Mouse (Mus musculus): ENCODE measurements around the gene Mrpl53. TPM values are rescaled to one million over a fixed set of nuclear protein-coding genes. Genes with fewer than 3 reads are reported as not detected.

Mrpl53 gene
- total RNA-seq (2018; cell fraction: chromatin; rRNA removed), result 10 to 100 TPM in 18 of 26 experiments, 1 to 10 TPM in 8; 3.6 to 34.6 (median 13.3) TPM
- 10 to 100 TPM; 21.9 to 56.4 (median 37.4) TPM for total RNA-seq (2018; cell fraction: cytosol; rRNA removed)
- total RNA-seq (2018; cell fraction: nucleus; rRNA removed), result 10 to 100 TPM; 10.7 to 43.9 (median 24.6) TPM
- 18.3 to 47.9 TPM (median 27.0 TPM) in 3 replicates for polyA plus RNA-seq (2018)

GRCm38 (mm10) chr6:83108762-83109668 lies at the start of gene Mrpl53:
Mrpl53 (plus strand) TSS chr6:83109040.
- H3K27ac ChIP-seq, result peak within 1 kb of the TSS; percentile 65
- peaks cover 16% of the 10 kb centered on the region; the same call in 1 of the 2 replicates for H3K36me3 ChIP-seq (ENCODE audit: inconsistent target)
- WGBS (ENCODE audit: missing documents), result under 1% methylated on average over 61 of the region's 76 CpGs
- H3K4me3 ChIP-seq (ENCODE audit: inconsistent target), result peak within 1 kb of the TSS; percentile 87
- peaks cover 25% of the 10 kb centered on the region; the same call in 1 of the 2 replicates for H3K79me2 ChIP-seq (ENCODE audit: inconsistent target)

- H3K4me3 ChIP-seq (ENCODE audit: inconsistent target), result no peak overlapping the region
- 57% methylated on average over 8 of the region's 8 CpGs for WGBS (ENCODE audit: missing documents)
- H3K27ac ChIP-seq, result no peak overlapping the region
- no peaks in the 10 kb centered on the region for H3K36me3 ChIP-seq (ENCODE audit: inconsistent target)
- no peaks in the 10 kb centered on the region for H3K79me2 ChIP-seq (ENCODE audit: inconsistent target)
Measured at GRCm38 (mm10) chr6:83065995-83066394, 42.8 kb upstream of the Mrpl53 start.

- Histone ChIP-seq H3K4me3 (ENCODE audit: inconsistent target) (no peak overlapping the region), H3K79me2 (ENCODE audit: inconsistent target) (no peaks in the 10 kb centered on the region), H3K36me3 (ENCODE audit: inconsistent target) (no peaks in the 10 kb centered on the region), H3K27ac (no peak overlapping the region)
- WGBS (ENCODE audit: missing documents), result 51% methylated on average over 6 of the region's 6 CpGs
Measured at GRCm38 (mm10) chr6:83066441-83066840, 42.4 kb upstream of the Mrpl53 start.

DNA sequence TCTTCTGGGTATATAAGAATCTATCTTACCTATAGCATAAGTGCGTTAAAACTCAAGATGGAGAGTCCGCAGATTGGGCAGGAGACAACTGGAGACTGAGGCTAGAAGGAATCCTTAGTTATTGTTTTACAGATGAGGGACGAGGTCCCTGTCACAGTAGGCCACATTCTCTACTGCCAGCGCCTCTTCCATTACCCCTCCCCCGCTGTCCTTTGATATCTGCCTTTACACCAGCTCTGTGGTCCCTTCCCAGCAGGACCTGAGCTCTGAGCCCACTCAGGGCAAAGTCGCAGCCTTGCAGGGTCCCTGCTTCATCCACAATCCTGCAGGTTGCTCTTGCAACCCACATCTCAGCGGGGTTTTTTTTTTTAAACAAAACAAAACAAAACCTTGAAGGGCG lies 40.6 kb upstream of the Mrpl53 start:
- 69% methylated on average over 8 of the region's 8 CpGs for WGBS (ENCODE audit: missing documents)

DNA sequence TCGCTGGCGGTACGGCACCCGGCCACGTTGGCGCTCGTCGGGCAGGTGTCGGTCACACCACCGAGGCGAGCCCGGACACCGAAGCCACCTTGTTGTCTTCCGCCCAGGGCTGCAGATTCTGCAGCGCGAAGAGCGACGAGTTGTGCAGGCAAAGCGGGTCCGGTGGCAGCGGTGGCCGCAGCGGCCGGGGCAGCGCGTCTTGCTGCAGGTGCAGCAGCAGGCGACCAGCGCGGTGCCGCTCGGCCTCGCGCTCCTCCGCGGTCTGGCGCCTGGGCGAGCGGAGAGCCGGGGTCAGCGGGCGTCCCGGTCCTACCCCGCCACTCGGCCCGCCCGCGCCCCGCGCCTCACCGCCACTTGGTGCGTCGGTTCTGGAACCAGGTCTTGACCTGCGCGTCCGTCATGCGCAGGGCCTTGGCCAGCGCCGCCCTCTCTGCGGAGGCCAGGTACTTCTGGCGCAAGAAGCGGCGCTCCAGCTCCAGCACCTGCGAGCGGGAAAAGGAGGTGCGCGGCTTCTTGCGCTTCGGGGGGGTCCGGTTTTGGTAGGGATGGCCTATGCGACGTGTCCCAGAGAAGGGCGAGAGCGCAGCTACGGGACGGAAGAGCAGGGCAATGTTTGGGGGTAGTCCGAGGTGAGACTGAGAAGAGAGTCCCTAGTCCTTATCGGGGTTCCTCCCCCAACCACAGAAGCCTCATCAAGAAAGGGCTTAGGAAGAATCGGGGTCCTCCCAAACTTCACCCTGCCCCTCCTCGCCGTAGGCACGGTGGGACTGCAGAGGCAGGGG lies 39.9 kb upstream of the Mrpl53 start:
- Histone ChIP-seq H3K36me3 (ENCODE audit: inconsistent target) (no peaks in the 10 kb centered on the region), H3K79me2 (ENCODE audit: inconsistent target) (no peaks in the 10 kb centered on the region), H3K27ac (no peak overlapping the region), H3K4me3 (ENCODE audit: inconsistent target) (no peak overlapping the region)
- 5% methylated on average over 73 of the region's 81 CpGs for WGBS (ENCODE audit: missing documents)

More for the DNA sequence above, 40.6 kb upstream of the Mrpl53 start:
- no peaks in the 10 kb centered on the region for H3K79me2 ChIP-seq (ENCODE audit: inconsistent target)
- no peaks in the 10 kb centered on the region for H3K36me3 ChIP-seq (ENCODE audit: inconsistent target)
- H3K27ac ChIP-seq, result no peak overlapping the region
- no peak overlapping the region for H3K4me3 ChIP-seq (ENCODE audit: inconsistent target)

GRCm38 (mm10) chr6:83069488-83070246 lies 39.2 kb upstream of the Mrpl53 start:
- no peaks in the 10 kb centered on the region for H3K79me2 ChIP-seq (ENCODE audit: inconsistent target)
- no peaks in the 10 kb centered on the region for H3K36me3 ChIP-seq (ENCODE audit: inconsistent target)
- 6% methylated on average over 67 of the region's 69 CpGs for WGBS (ENCODE audit: missing documents)
- no peak overlapping the region for H3K4me3 ChIP-seq (ENCODE audit: inconsistent target)
- no peak overlapping the region for H3K27ac ChIP-seq

GRCm38 (mm10) chr6:83070247-83070310 lies 38.8 kb upstream of the Mrpl53 start, which contains the start of gene Tlx2:
Tlx2 (minus strand) TSS chr6:83070293.
- Histone ChIP-seq H3K79me2 (ENCODE audit: inconsistent target) (no peaks in the 10 kb centered on the region), H3K36me3 (ENCODE audit: inconsistent target) (no peaks in the 10 kb centered on the region), H3K27ac (no peak within 1 kb of the TSS), H3K4me3 (ENCODE audit: inconsistent target) (no peak within 1 kb of the TSS)
- 4% methylated on average over 10 of the region's 10 CpGs for WGBS (ENCODE audit: missing documents)

GRCm38 (mm10) chr6:83070311-83071219 lies 38.3 kb upstream of the Mrpl53 start:
- H3K79me2 ChIP-seq (ENCODE audit: inconsistent target), result no peaks in the 10 kb centered on the region
- no peaks in the 10 kb centered on the region for H3K36me3 ChIP-seq (ENCODE audit: inconsistent target)
- no peak overlapping the region for H3K27ac ChIP-seq
- no peak overlapping the region for H3K4me3 ChIP-seq (ENCODE audit: inconsistent target)
- WGBS (ENCODE audit: missing documents), result 4% methylated on average over 57 of the region's 58 CpGs

DNA sequence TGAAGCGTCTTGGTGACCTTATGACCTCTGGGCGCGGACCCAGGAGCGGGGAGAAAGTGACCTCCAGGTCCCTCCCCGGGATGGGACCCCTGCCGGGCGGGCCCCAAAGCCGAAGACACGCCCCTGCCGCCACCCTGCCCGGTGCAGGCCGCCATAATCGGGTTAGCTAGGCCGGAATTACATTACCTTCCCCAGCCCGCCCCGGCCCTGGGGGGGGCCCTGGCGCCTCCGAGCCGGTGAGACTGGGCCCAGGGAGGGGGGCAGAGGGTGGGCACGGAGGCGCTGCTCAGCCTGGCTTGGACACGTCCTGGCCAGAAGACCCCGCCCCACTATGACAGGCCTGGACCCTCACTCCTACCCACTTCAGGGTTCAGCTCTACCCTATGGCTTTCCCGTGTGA lies 37.6 kb upstream of the Mrpl53 start:
- Histone ChIP-seq H3K36me3 (ENCODE audit: inconsistent target) (no peaks in the 10 kb centered on the region), H3K4me3 (ENCODE audit: inconsistent target) (no peak overlapping the region), H3K79me2 (ENCODE audit: inconsistent target) (no peaks in the 10 kb centered on the region), H3K27ac (no peak overlapping the region)
- WGBS (ENCODE audit: missing documents), result 9% methylated on average over 21 of the region's 24 CpGs

DNA sequence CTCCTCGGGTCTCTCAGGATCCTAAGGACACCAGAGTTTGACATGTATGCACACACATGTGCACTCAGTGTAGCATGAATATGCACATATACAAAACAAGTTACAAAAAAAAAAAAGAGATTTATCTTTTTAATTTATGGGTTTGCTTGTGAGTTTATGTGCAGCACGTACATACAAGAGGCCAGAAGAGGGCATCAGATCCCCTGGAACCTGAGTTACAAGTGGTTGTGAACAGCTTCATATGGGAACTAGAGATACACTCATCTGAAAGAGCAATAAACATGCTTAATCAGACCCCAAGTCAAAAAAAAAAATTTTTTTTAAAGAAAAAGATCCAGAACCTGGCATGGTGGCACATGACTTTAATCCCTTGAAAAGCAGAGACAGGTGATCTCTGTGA lies 33.9 kb upstream of the Mrpl53 start:
- Histone ChIP-seq H3K4me3 (ENCODE audit: inconsistent target) (no peak overlapping the region), H3K36me3 (ENCODE audit: inconsistent target) (0 out of 2 replicates have a peak, but pooled peaks cover 3% of the 10 kb centered on the region), H3K79me2 (ENCODE audit: inconsistent target) (peaks cover 8% of the 10 kb centered on the region; the same call in 1 of the 2 replicates), H3K27ac (no peak overlapping the region)
- WGBS (ENCODE audit: missing documents), result 26% methylated on average over 2 of the region's 2 CpGs

DNA sequence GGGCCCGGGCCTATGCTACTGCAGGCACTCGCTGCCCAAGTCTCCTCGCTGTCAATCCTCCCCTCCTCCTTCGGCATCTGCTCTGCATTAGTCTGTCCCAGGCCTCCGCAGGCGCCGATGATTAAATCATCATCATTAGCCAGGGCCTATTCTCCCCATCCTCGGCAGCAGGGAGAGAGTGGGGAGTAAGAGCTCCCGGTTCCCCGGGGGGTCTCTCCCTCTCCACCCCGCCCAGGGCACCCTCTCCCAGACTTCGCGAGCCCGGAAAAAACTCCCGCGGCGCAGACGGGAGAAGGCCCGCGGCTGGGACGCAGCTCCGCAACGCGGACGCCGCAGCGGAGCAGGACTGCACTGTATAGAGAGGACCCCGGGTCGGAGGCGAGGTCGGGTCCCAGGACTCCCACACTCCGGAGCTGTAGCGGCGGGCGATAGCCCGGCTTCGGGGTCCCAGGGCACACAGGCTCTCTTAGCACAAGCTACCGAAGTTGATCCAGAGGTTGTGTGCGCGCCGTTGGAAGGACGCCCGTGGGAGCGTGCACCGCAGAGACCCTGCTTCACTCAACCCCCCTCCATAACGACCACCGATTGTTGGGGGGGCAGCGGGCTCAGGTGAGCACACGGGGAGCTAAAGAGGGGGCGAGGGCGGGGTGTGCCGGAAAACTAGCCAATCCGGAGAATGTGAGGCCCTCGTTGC lies 31.1 kb upstream of the Mrpl53 start, which contains the start of gene Pcgf1:
Gene Pcgf1 (plus strand): TSS at position 240 of the 694 bp plus-strand sequence.
- Histone ChIP-seq H3K27ac (peak within 1 kb of the TSS; percentile 68), H3K36me3 (ENCODE audit: inconsistent target) (peaks cover 18% of the 10 kb centered on the region; the same call in 1 of the 2 replicates), H3K4me3 (ENCODE audit: inconsistent target) (peak within 1 kb of the TSS; percentile 58), H3K79me2 (ENCODE audit: inconsistent target) (peaks cover 8% of the 10 kb centered on the region; the same call in 1 of the 2 replicates)
- WGBS (ENCODE audit: missing documents), result 2% methylated on average over 52 of the region's 54 CpGs

DNA sequence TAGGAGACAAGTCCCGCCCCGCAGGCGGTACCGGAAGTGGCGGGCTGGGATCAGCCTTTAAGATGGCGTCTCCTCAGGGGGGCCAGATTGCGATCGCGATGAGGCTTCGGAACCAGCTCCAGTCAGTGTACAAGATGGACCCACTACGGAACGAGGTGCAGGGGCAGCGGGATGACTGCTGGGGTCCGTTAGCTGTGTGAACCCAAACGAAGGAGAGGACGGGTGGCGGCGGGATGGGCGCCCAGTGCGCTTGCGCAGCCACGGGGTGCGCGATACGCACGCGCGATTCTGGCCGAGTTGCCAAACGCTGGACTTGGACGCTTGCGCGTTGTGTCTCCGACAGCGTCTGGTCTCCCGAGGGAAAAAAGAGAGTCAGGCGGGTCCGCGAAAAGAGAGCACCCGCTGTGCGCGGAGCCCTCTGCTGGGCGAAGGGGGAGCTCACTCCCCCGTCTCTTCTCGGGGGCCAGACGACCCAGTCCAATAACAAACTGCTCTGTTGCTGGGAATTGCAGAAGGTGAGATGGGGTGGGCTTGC lies 30.4 kb upstream of the Mrpl53 start:
- Histone ChIP-seq H3K36me3 (ENCODE audit: inconsistent target) (peaks cover 18% of the 10 kb centered on the region; the same call in 1 of the 2 replicates), H3K79me2 (ENCODE audit: inconsistent target) (peaks cover 8% of the 10 kb centered on the region; the same call in 1 of the 2 replicates), H3K4me3 (ENCODE audit: inconsistent target) (peak overlapping the region; percentile 58), H3K27ac (peak overlapping the region; percentile 68)
- under 1% methylated on average over 46 of the region's 46 CpGs for WGBS (ENCODE audit: missing documents)

DNA sequence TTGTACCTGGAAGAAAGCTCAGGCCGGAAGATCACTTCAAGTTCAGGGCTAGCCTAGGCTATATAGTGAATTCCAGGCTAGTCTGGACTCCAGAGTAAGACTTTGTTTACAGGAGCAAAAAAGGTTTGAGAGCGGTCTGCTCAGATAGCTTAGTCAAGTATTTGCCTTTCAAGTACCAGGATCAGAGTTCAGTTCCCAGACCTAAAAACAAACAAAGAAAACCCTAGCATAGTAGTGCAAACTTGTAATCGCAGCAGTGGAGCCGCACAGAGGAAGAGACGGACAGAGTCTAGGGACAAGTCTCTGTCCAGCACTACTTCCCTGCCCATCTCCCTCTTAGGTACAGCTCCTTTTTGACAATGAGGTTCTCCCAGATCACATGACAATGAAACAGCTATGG lies 28.6 kb upstream of the Mrpl53 start:
- H3K4me3 ChIP-seq (ENCODE audit: inconsistent target), result no peak overlapping the region
- no peak overlapping the region for H3K27ac ChIP-seq
- peaks cover 8% of the 10 kb centered on the region; the same call in 1 of the 2 replicates for H3K79me2 ChIP-seq (ENCODE audit: inconsistent target)
- 98% methylated on average over 5 of the region's 5 CpGs for WGBS (ENCODE audit: missing documents)
- peaks cover 18% of the 10 kb centered on the region; the same call in 1 of the 2 replicates for H3K36me3 ChIP-seq (ENCODE audit: inconsistent target)
